Mouse (Mus musculus): ENCODE data around the gene Serpina1f. TPM values are rescaled to one million over a fixed set of nuclear protein-coding genes. Genes with fewer than 3 reads are reported as not detected.

The Serpina1f gene
- polyA plus RNA-seq, 1 experiment from 2014 or later = not detected

- Histone ChIP-seq H3K27me3 (ENCODE audit: control insufficient read depth, insufficient read depth, low read length) (no peaks in the 10 kb centered on the region), H3K27ac (ENCODE audit: low read depth, low read length) (no peak within 1 kb of the TSS), H3K4me2 (replicated peaks; ENCODE audit: low read depth, low read length) (no peak within 1 kb of the TSS), H3K9me3 (ENCODE audit: control insufficient read depth, low read length) (no peaks in the 10 kb centered on the region), H3K9ac (ENCODE audit: low read depth, low read length) (no peak within 1 kb of the TSS), H3K4me3 (ENCODE audit: low read length) (no peak within 1 kb of the TSS), H3K36me3 (ENCODE audit: control insufficient read depth, insufficient read depth, low read length) (no peaks in the 10 kb centered on the region), H3K4me1 (ENCODE audit: control insufficient read depth, insufficient read depth, low read length) (no peaks in the 10 kb centered on the region)
- 75% methylated on average over 9 of the region's 9 CpGs for WGBS
- no peak for ATAC-seq (ENCODE audit: low FRiP score, low TSS enrichment)
Measured at GRCm38 (mm10) chr12:103656848-103657626, 38.3 kb downstream of the Serpina1f start, which contains the start of gene Serpina6. Gene Serpina6, minus strand, starts transcription at chr12:103657212.

GRCm38 (mm10) chr12:103655123-103656044 is 39.9 kb downstream of the Serpina1f start:
- Histone ChIP-seq H3K4me2 (replicated peaks; ENCODE audit: low read depth, low read length) (no peak overlapping the region), H3K9me3 (ENCODE audit: control insufficient read depth, low read length) (no peaks in the 10 kb centered on the region), H3K27ac (ENCODE audit: low read depth, low read length) (no peak overlapping the region), H3K4me3 (ENCODE audit: low read length) (no peak overlapping the region), H3K36me3 (ENCODE audit: control insufficient read depth, insufficient read depth, low read length) (no peaks in the 10 kb centered on the region), H3K4me1 (ENCODE audit: control insufficient read depth, insufficient read depth, low read length) (no peaks in the 10 kb centered on the region), H3K9ac (ENCODE audit: low read depth, low read length) (no peak overlapping the region), H3K27me3 (ENCODE audit: control insufficient read depth, insufficient read depth, low read length) (no peaks in the 10 kb centered on the region)
- no peak for ATAC-seq (ENCODE audit: low FRiP score, low TSS enrichment)
- whole genome bisulfite sequencing = 90% methylated on average over 7 of the region's 7 CpGs

GRCm38 (mm10) chr12:103653836-103654235 is 41.5 kb downstream of the Serpina1f start:
- Histone ChIP-seq H3K4me2 (replicated peaks; ENCODE audit: low read depth, low read length) (no peak overlapping the region), H3K9me3 (ENCODE audit: control insufficient read depth, low read length) (no peaks in the 10 kb centered on the region), H3K36me3 (ENCODE audit: control insufficient read depth, insufficient read depth, low read length) (no peaks in the 10 kb centered on the region), H3K4me3 (ENCODE audit: low read length) (no peak overlapping the region), H3K27ac (ENCODE audit: low read depth, low read length) (no peak overlapping the region), H3K27me3 (ENCODE audit: control insufficient read depth, insufficient read depth, low read length) (no peaks in the 10 kb centered on the region), H3K4me1 (ENCODE audit: control insufficient read depth, insufficient read depth, low read length) (no peaks in the 10 kb centered on the region), H3K9ac (ENCODE audit: low read depth, low read length) (no peak overlapping the region)
- ATAC-seq (ENCODE audit: low FRiP score, low TSS enrichment) = no peak
- 91% methylated on average over 2 of the region's 2 CpGs for WGBS

GRCm38 (mm10) chr12:103646314-103646713 is 49.0 kb downstream of the Serpina1f start:
- Histone ChIP-seq H3K4me3 (ENCODE audit: low read length) (no peak overlapping the region), H3K9me3 (ENCODE audit: control insufficient read depth, low read length) (no peaks in the 10 kb centered on the region), H3K4me1 (ENCODE audit: control insufficient read depth, insufficient read depth, low read length) (no peaks in the 10 kb centered on the region), H3K27me3 (ENCODE audit: control insufficient read depth, insufficient read depth, low read length) (no peaks in the 10 kb centered on the region), H3K9ac (ENCODE audit: low read depth, low read length) (no peak overlapping the region), H3K27ac (ENCODE audit: low read depth, low read length) (no peak overlapping the region), H3K4me2 (replicated peaks; ENCODE audit: low read depth, low read length) (no peak overlapping the region), H3K36me3 (ENCODE audit: control insufficient read depth, insufficient read depth, low read length) (no peaks in the 10 kb centered on the region)
- WGBS = 81% methylated on average over 2 of the region's 2 CpGs
- ATAC-seq (ENCODE audit: low FRiP score, low TSS enrichment) = no peak

- Histone ChIP-seq H3K27me3 (ENCODE audit: control insufficient read depth, insufficient read depth, low read length) (no peaks in the 10 kb centered on the region), H3K9ac (ENCODE audit: low read depth, low read length) (no peak overlapping the region), H3K36me3 (ENCODE audit: control insufficient read depth, insufficient read depth, low read length) (no peaks in the 10 kb centered on the region), H3K4me2 (replicated peaks; ENCODE audit: low read depth, low read length) (no peak overlapping the region), H3K4me3 (ENCODE audit: low read length) (no peak overlapping the region), H3K27ac (ENCODE audit: low read depth, low read length) (no peak overlapping the region), H3K9me3 (ENCODE audit: control insufficient read depth, low read length) (no peaks in the 10 kb centered on the region), H3K4me1 (ENCODE audit: control insufficient read depth, insufficient read depth, low read length) (no peaks in the 10 kb centered on the region)
- ATAC-seq (ENCODE audit: low FRiP score, low TSS enrichment) = no peak
- WGBS = 39% methylated on average over 5 of the region's 5 CpGs
Measured at GRCm38 (mm10) chr12:103644601-103645000, 50.7 kb downstream of the Serpina1f start.

- H3K4me2 ChIP-seq (replicated peaks; ENCODE audit: low read depth, low read length) = no peak overlapping the region
- H3K36me3 ChIP-seq (ENCODE audit: control insufficient read depth, insufficient read depth, low read length) = no peaks in the 10 kb centered on the region
- no peaks in the 10 kb centered on the region for H3K4me1 ChIP-seq (ENCODE audit: control insufficient read depth, insufficient read depth, low read length)
- no peaks in the 10 kb centered on the region for H3K27me3 ChIP-seq (ENCODE audit: control insufficient read depth, insufficient read depth, low read length)
- ATAC-seq (ENCODE audit: low FRiP score, low TSS enrichment) = no peak
- no peaks in the 10 kb centered on the region for H3K9me3 ChIP-seq (ENCODE audit: control insufficient read depth, low read length)
- WGBS = 83% methylated on average over 3 of the region's 3 CpGs
- H3K27ac ChIP-seq (ENCODE audit: low read depth, low read length) = no peak overlapping the region
- no peak overlapping the region for H3K9ac ChIP-seq (ENCODE audit: low read depth, low read length)
- no peak overlapping the region for H3K4me3 ChIP-seq (ENCODE audit: low read length)
Measured at GRCm38 (mm10) chr12:103643818-103644217, 51.5 kb downstream of the Serpina1f start.

GRCm38 (mm10) chr12:103643336-103643735 is 52.0 kb downstream of the Serpina1f start:
- Histone ChIP-seq H3K9ac (ENCODE audit: low read depth, low read length) (no peak overlapping the region), H3K4me3 (ENCODE audit: low read length) (no peak overlapping the region), H3K4me2 (replicated peaks; ENCODE audit: low read depth, low read length) (no peak overlapping the region), H3K4me1 (ENCODE audit: control insufficient read depth, insufficient read depth, low read length) (no peaks in the 10 kb centered on the region), H3K27me3 (ENCODE audit: control insufficient read depth, insufficient read depth, low read length) (no peaks in the 10 kb centered on the region), H3K36me3 (ENCODE audit: control insufficient read depth, insufficient read depth, low read length) (no peaks in the 10 kb centered on the region), H3K9me3 (ENCODE audit: control insufficient read depth, low read length) (no peaks in the 10 kb centered on the region), H3K27ac (ENCODE audit: low read depth, low read length) (no peak overlapping the region)
- peak; percentile 68; the same call in 1 of the 2 replicates for ATAC-seq (ENCODE audit: low FRiP score, low TSS enrichment)
- 2% methylated on average over 2 of the region's 2 CpGs for WGBS

Data from kidney, embryonic 14.5 days (tissue).